Mouse (Mus musculus): ENCODE data around the gene Mprip. TPM values are rescaled to one million over a fixed set of nuclear protein-coding genes. Genes with fewer than 3 reads are reported as not detected.

Gene Mprip
- total RNA-seq, 2 experiments from 2014 or later, result 235 to 240 TPM

Other genes starting within 250 kb of the Mprip start
- gene Jmjd4, start 211.3 kb upstream of the Mprip start, total RNA-seq (2021), result 10 to 100 TPM; 11.4 to 12.1 TPM
- 10 to 100 TPM; 73.3 to 76.6 TPM for gene Snap47, start 210.1 kb upstream of the Mprip start, total RNA-seq (2021)
- gene Zfp867, start 188.8 kb upstream of the Mprip start, total RNA-seq (2021), result 10 to 100 TPM in 1 of 2 experiments, 1 to 10 TPM in 1; 9.7 to 10.1 TPM
- gene Zkscan17, start 134.6 kb upstream of the Mprip start, total RNA-seq (2021), result 10 to 100 TPM; 37.3 to 38.1 TPM
- gene Nlrp3, start 119.7 kb upstream of the Mprip start, total RNA-seq (2021), result under 1 TPM; 0.84 to 0.85 TPM
- not detected for gene Olfr222, start 85.1 kb upstream of the Mprip start, total RNA-seq (2021)
- not detected for gene Olfr223, start 68.0 kb upstream of the Mprip start, total RNA-seq (2021)
- gene Pld6, start 126.3 kb downstream of the Mprip start, total RNA-seq (2021), result 1 to 10 TPM; 5.4 to 6.6 TPM
- gene Flcn, start 148.7 kb downstream of the Mprip start, total RNA-seq (2021), result 10 to 100 TPM; 34.5 to 35.7 TPM
- gene Nt5m, start 178.1 kb downstream of the Mprip start, total RNA-seq (2021), result 10 to 100 TPM; 33.3 to 37.8 TPM
- gene Cops3, start 178.5 kb downstream of the Mprip start, total RNA-seq (2021), result 100 to 1,000 TPM; 113 to 118 TPM

Measured in adrenal gland, postnatal 4 days (tissue).